Mouse (Mus musculus) fibroblast of lung, adult 2 months (primary cell): Measurements from ENCODE around the gene Tmem243.

Experiments
- DNase-seq: peaks from one replicate; pipeline ENCODE4 v3.0.0-alpha.2; 2011; ENCODE audit warnings: low read depth

Gene Tmem243

DNA sequence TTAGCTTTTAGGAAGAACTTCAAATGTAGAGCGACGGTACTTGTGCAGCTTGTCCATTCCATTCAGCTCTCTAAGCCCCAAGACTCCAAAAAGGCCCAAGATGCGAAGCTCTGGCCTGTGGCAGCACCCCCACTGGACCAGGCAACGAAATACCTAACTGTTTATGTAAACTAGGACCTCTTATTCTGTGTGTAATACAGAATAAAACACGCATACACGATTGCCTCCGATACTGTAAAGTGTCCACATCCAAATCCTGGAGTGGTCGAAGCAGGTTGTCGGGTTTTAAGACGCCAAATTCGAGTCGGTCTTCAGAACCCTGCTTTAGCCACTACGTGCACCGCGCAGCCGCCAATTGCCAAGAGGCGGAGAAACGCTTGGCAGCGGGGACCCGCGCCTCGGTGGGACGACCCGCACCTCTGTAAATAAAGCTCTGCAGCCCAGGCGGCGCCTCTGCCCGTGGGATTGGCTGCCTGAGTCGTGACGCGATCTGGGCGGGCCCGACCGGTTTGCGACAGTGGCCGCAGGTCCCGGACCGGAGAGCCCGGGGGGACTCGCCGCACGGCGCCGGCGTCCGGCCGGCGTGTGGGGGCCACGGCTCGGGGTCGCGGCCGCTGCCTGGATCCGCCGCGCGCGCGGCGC is at the start of gene Tmem243:
Gene Tmem243, plus strand, starts transcription at position 462 of the 642 bp plus-strand sequence.
- peak; percentile 14 for DNase-seq

DNA sequence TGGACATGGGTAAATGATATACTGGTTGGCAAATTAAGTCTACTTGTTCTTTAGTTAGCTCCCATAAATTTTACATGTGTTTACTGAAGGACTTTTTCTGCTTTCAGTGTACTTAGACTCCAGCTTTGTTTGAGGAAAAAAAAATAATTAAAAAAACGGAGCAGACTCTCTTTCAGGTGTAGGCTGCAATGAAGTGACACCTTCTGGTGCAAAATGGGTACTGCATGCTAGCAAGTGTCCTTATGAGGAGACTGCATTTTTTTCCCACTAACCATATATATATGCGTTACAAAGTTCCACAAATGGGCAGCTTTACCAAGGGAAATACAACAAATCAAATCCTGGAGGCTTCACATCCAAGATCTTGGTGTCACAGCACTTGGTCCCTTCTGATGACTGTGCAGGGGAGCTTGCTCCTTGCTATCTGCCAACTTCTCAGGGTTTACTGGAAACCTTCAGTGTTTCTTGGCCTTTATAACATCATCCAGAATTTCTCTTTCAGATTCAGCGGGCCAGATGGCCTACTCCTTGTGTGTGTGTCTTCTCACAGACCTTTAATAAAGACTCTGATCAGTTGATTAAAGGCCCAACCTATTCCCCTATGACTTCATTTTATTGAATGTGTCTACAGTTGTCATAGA is 44.3 kb upstream of the Tmem243 start:
- DNase-seq = no peak

DNA sequence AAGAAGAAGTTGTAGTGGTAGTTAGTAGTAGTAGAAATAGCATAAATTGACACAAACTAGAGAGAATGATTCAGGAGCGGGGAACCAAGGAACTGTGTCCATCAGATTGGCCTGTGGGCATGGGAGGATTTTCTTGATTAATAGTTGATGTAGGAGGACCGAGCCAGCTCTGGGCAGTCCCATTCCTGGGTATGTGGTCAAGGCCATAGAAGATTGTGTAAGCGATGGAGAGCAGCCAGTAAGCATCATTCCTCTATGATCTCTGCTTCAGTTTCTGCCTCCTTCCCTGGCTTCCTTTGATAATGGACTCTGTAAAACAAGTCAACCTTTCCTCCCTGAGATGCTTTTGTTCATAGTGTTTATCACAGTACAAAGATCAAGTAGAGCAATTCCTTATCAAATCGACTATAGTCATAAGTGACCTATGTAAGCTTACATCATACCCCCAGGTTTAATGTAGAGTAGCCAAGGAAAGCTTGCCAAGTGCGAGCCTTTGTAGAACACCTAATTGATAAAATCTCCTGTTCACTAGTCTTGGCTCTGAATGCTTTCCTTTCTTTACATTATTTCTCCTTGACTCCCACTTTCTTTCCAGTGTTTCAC is 43.1 kb upstream of the Tmem243 start:
- DNase-seq = no peak

DNA sequence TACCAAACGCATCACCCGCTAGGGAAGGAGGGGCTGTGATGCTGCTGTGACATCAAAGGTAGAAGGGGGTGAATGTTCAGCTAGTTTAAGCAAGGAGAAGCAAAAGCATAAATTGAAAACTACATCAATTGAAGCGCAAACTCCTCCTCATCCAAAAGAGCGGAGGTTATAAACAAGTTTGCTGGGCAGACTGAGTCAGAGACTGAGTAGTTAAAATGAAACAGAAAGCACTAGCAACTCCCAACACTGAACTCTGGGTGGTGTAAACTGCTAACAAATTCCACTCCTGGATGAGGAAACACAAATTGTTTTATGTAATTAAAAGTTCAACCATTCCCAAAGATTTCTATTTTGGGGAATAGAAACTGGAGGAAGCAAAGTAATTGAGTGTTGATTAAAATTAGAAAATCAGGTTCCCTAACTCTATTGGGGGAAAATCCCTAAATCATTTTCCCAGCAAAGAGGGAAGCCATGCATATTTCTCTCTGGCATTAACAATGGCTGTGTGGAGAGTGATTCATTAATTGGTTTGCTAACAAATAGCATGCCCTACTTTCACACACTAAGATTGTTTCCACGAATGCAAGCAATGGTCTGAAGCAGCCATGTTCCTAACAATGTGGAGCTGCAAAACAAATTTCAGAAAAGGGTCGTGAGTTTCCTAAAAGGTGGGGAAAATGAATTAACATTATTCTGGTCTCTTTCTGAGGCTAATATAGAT is 41.0 kb upstream of the Tmem243 start:
- DNase-seq = no peak

GRCm38 (mm10) chr5:9060228-9060627 is 40.2 kb upstream of the Tmem243 start:
- no peak for DNase-seq

DNA sequence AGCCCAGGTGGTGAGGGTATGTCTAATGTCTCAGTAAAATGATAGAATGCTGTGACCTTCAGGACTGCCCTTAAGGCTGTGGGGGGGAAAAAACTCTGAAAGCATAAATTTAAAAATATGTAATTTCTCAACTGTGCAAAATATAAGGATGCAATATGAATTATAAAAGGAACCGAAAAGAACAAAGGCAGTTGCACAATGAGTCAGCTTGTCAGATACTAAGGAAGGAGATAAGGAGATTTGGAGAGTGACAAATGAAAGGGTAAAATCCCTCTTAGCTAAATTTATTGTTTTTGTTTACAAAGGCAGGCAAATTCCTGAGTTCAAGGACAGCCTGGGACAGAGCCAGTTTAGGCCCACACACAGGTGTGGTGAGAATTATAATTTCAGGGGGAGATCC is 36.3 kb upstream of the Tmem243 start:
- no peak for DNase-seq

DNA sequence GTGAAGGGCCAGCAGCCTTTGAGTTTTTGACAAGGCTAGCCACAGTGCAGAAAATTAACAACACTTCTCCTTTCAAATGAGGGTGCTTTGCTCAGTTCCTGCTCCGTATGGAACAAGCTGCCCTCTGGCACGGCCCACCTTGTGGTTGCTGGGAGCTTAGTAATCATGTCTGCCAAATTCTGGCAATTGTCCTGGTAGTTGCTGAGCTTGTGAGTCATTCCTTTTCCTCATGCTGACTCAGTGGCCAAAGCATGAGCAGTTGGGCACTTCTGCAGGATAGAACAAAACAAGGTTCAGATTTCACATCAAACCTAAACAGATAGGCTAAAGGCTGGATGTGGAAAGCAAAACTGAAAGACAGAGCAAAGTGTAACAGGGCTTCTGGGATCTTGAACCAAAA is 31.6 kb upstream of the Tmem243 start:
- DNase-seq = peak; percentile 94

- DNase-seq = no peak
These were observed 30.8 kb upstream of the Tmem243 start for GRCm38 (mm10) chr5:9069599-9070209.

- DNase-seq = no peak
These were observed 29.1 kb upstream of the Tmem243 start for GRCm38 (mm10) chr5:9071360-9071759.

DNA sequence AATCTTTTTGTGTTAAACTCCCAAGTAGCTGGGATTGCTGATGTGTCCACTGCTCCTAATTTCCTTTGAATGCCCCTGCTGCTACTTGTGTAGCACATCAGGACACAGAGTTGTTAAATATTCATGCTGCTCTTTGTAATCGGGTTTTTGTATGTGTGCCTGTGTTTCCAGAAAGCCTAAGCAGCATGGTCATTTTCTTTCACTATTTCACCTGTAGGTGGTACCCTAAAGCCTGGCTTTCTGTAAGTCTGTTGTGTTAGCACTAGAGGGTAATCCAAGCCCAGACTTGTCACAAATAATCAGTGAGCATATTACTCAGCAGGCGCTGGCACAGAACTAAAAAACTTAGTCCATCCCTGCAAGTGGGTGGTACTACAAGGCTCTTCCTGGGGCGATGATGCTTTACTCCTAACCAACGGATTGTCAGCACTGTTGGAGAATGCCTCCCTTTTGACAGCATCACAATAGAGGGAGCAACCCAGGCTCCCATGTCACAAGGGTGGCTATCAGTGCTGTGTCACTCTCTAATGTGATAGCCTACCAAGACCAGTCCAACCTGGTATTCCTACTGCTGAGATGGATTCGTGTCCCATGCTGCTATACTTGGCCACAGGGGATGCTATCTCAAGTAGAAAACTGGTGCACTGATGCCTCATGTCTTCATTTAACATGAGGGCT is 27.2 kb upstream of the Tmem243 start:
- DNase-seq = peak; percentile 78

- DNase-seq = no peak
These were observed 20.5 kb upstream of the Tmem243 start for GRCm38 (mm10) chr5:9079773-9080501.

- no peak for DNase-seq
These were observed 13.3 kb upstream of the Tmem243 start for GRCm38 (mm10) chr5:9086924-9087719.

DNA sequence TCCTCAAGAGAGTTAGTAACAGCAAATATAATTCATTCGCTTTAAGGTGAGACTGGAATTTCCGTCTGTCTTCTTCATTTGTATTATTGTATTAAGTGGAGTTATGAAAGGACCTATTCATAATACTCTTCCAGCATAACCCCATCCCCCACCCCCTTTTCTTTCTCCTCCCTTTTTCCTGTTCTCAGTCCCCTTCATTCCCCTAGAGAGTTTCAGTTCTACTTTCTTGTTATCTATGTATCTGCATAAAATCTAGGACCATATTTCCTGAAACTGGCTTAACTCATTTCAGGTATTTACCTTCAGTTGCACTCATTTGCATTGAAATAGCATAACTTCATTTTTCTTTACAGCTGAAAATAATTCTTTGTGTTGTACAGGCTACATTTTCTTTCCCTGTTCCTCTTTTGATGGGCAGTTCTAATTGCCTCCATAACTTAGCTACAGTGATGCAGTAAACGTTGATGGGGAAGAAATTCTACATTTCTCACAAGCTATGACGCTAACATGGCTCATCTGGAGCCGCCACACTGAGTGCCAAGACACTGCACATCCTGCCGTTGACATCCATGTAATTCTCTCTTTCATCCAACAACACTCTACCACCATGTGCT is 9.9 kb upstream of the Tmem243 start:
- no peak for DNase-seq

- DNase-seq = no peak
These were observed 7.8 kb upstream of the Tmem243 start for GRCm38 (mm10) chr5:9092716-9093115.

- DNase-seq = no peak
These were observed 7.0 kb upstream of the Tmem243 start for GRCm38 (mm10) chr5:9093490-9093889.

- peak; percentile 4 for DNase-seq
These were observed 657 bp downstream of the Tmem243 start for GRCm38 (mm10) chr5:9100849-9101801.

- DNase-seq = no peak
These were observed 2.2 kb downstream of the Tmem243 start for GRCm38 (mm10) chr5:9102696-9103095.

DNA sequence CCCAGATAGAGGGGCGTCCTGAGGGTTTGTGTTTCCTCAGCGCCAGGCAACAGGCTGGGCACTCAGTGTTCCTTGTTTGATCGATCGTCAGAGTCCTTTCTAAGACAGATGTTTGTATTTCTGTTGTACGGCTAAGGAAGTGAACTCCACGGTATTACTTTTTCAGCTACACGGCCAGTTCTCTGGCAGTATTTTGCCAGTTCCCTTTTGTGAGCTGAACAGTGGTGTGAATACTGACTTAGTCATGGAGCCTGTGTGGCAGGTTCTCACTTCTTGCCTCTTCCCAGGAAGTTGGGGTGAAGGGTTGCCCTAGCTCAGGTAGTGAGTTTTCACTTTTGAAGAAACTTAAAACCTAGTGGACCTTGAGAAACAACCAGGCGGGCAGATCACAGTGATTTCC is 3.5 kb downstream of the Tmem243 start:
- no peak for DNase-seq

DNA sequence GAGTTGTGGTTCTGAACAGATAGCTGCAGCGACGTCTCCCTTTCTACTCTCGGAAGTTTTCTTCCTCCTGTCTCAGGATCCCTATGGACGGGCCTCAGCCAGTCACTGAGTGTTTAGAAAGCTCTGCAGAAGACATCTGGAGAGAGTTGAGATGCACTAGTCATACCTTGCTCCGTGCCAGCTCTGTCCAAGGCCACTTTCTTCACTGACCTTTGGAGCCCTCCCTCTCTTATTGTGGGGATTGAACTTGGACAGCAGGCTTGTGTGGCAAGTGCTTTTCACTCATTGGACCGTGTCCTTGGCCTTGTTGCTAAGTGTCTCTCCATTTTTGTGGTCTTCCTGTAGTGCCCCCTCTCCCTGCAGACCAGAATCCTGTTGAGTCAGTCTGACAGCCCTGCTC is 6.3 kb downstream of the Tmem243 start:
- DNase-seq = no peak
